Mouse (Mus musculus) CD4-positive, CD25-positive, alpha-beta regulatory T cell, adult 4 months (primary cell): ENCODE data around the gene Cdk5rap1. TPM values are rescaled to one million over a fixed set of nuclear protein-coding genes. Genes with fewer than 3 reads are reported as not detected.
"Not testable (repeated sequence)": the region's sequence is repeated elsewhere in the genome, so short reads cannot be mapped to it uniquely, and the experiment has no call there.

Experiments
- ATAC-seq: one replicate; pipeline ENCODE4 v1.8.0; 2017
- polyA plus RNA-seq, 2 experiments: library from polyadenylated mRNA; unstranded; fragments of 100-300 nt; shearing (Covaris generic); gene quantifications; one replicate each; pipeline ENCODE4 v1.2.1; 2017

Cdk5rap1 gene
- polyA plus RNA-seq, 2 experiments from 2014 or later = 24.4 to 38.9 TPM

GRCm38 (mm10) chr2:154374807-154375601 lies 2.2 kb upstream of the Cdk5rap1 start:
- no peak for ATAC-seq

GRCm38 (mm10) chr2:154373961-154374632 lies 1.3 kb upstream of the Cdk5rap1 start:
- ATAC-seq = peak; percentile 61

GRCm38 (mm10) chr2:154372151-154372829 lies 520 bp downstream of the Cdk5rap1 start:
- ATAC-seq = peak; percentile 90

GRCm38 (mm10) chr2:154367510-154367909 lies 5.3 kb downstream of the Cdk5rap1 start:
- no peak for ATAC-seq

- ATAC-seq = peak; percentile 54
Observed at GRCm38 (mm10) chr2:154354000-154354425, 18.8 kb downstream of the Cdk5rap1 start.

GRCm38 (mm10) chr2:154348152-154348551 lies 24.7 kb downstream of the Cdk5rap1 start:
- no peak for ATAC-seq

GRCm38 (mm10) chr2:154339356-154339755 lies 33.5 kb downstream of the Cdk5rap1 start:
- ATAC-seq = no peak

GRCm38 (mm10) chr2:154338161-154338560 lies 34.6 kb downstream of the Cdk5rap1 start:
- no peak for ATAC-seq

GRCm38 (mm10) chr2:154335572-154335971 lies 37.2 kb downstream of the Cdk5rap1 start:
- no peak for ATAC-seq

GRCm38 (mm10) chr2:154326852-154327251 lies 46.0 kb downstream of the Cdk5rap1 start:
- ATAC-seq = no peak

GRCm38 (mm10) chr2:154313771-154314170 lies 59.0 kb downstream of the Cdk5rap1 start:
- not testable (repeated sequence) for ATAC-seq

- ATAC-seq = not testable (repeated sequence)
Observed at GRCm38 (mm10) chr2:154306927-154307326, 65.9 kb downstream of the Cdk5rap1 start, which contains the start of gene Bpifb9b. Bpifb9b (plus strand) TSS chr2:154307227.

- not testable (repeated sequence) for ATAC-seq
Observed at GRCm38 (mm10) chr2:154304604-154305003, 68.2 kb downstream of the Cdk5rap1 start.

GRCm38 (mm10) chr2:154301763-154302162 lies 71.0 kb downstream of the Cdk5rap1 start:
- ATAC-seq = no peak

GRCm38 (mm10) chr2:154300496-154300895 lies 72.3 kb downstream of the Cdk5rap1 start:
- ATAC-seq = peak; percentile 62

- ATAC-seq = not testable (repeated sequence)
Observed at GRCm38 (mm10) chr2:154294746-154295145, 78.1 kb downstream of the Cdk5rap1 start.

- ATAC-seq = no peak
Observed at GRCm38 (mm10) chr2:154292833-154293232, 80.0 kb downstream of the Cdk5rap1 start.

GRCm38 (mm10) chr2:154291866-154292265 lies 80.9 kb downstream of the Cdk5rap1 start:
- ATAC-seq = not testable (repeated sequence)

Other genes with a start within 250 kb of the Cdk5rap1 start
- not detected for gene Bpifa3, start 242.7 kb downstream of the Cdk5rap1 start, polyA plus RNA-seq
- gene Bpifa1, start 230.1 kb downstream of the Cdk5rap1 start, polyA plus RNA-seq = not detected
- gene Bpifa5, start 210.4 kb downstream of the Cdk5rap1 start, polyA plus RNA-seq = not detected
- not detected for gene Bpifb1, start 182.2 kb downstream of the Cdk5rap1 start, polyA plus RNA-seq
- not detected for gene Bpifb5, start 149.3 kb downstream of the Cdk5rap1 start, polyA plus RNA-seq
- gene Bpifb9a, start 115.2 kb downstream of the Cdk5rap1 start, polyA plus RNA-seq = not detected
- gene Bpifb9b, start 65.8 kb downstream of the Cdk5rap1 start, polyA plus RNA-seq = not detected
- not detected for gene Snta1, start 35.1 kb upstream of the Cdk5rap1 start, polyA plus RNA-seq
- gene Cbfa2t2, start 63.5 kb upstream of the Cdk5rap1 start, polyA plus RNA-seq = 10 to 100 TPM; 22.9 to 33.0 TPM
- not detected for gene 1700003F12Rik, start 174.1 kb upstream of the Cdk5rap1 start, polyA plus RNA-seq
- not detected for gene Actl10, start 178.8 kb upstream of the Cdk5rap1 start, polyA plus RNA-seq
- gene Necab3, start 185.9 kb upstream of the Cdk5rap1 start, polyA plus RNA-seq = under 1 TPM; 0.30 to 0.47 TPM
- gene E2f1, start 196.9 kb upstream of the Cdk5rap1 start, polyA plus RNA-seq = 1 to 10 TPM in 1 of 2 experiments, under 1 TPM in 1; 0.42 to 1.5 TPM
- 10 to 100 TPM; 15.4 to 20.9 TPM for gene Pxmp4, start 230.7 kb upstream of the Cdk5rap1 start, polyA plus RNA-seq
- under 1 TPM; 0.39 to 0.93 TPM for gene Zfp341, start 240.3 kb upstream of the Cdk5rap1 start, polyA plus RNA-seq
- not detected for gene 4930519P11Rik, start 240.4 kb upstream of the Cdk5rap1 start, polyA plus RNA-seq